Mouse (Mus musculus) kidney, embryonic 14.5 days (tissue): ENCODE data around the gene Pot1a. TPM values are rescaled to one million over a fixed set of nuclear protein-coding genes. Genes with fewer than 3 reads are reported as not detected.

ENCODE experiments used
- ATAC-seq: fragments of 200-750 bp; cut with Nextera tagmentation; 2 replicates; pipeline ENCODE4 v1.8.0; 2017; ENCODE audit warnings: moderate number of reproducible peaks, mild to moderate bottlenecking, moderate TSS enrichment, moderate library complexity; ENCODE audit not compliant: low FRiP score, low TSS enrichment
- H3K27ac ChIP-seq: fragments of 300-500 bp; sonication (generic); 2 replicates; pipeline ENCODE4 v1.5.1; 2014; ENCODE audit warnings: low read depth, mild to moderate bottlenecking, low read length, moderate library complexity, mixed read lengths
- H3K27me3 ChIP-seq: fragments of 300-500 bp; sonication (generic); 2 replicates; pipeline ENCODE4 v1.6.1; 2014; ENCODE audit warnings: mild to moderate bottlenecking, low read length; ENCODE audit not compliant: control insufficient read depth, insufficient read depth
- H3K36me3 ChIP-seq: fragments of 300-500 bp; sonication (generic); 2 replicates; pipeline ENCODE4 v1.6.1; 2014; ENCODE audit warnings: low read length, mixed read lengths; ENCODE audit not compliant: control insufficient read depth, insufficient read depth
- H3K4me1 ChIP-seq: fragments of 300-500 bp; sonication (generic); 2 replicates; pipeline ENCODE4 v1.6.1; 2014; ENCODE audit warnings: low read length, mixed read lengths; ENCODE audit not compliant: control insufficient read depth, insufficient read depth
- H3K4me2 ChIP-seq: fragments of 300-500 bp; sonication (generic); replicated peaks from 2 replicates; pipeline ENCODE4 v1.6.1; 2014; ENCODE audit warnings: low read depth, mild to moderate bottlenecking, low read length
- H3K4me3 ChIP-seq: fragments of 300-500 bp; sonication (generic); 2 replicates; pipeline ENCODE4 v1.5.1; 2014; ENCODE audit warnings: mild to moderate bottlenecking, low read length
- H3K9ac ChIP-seq: fragments of 300-500 bp; sonication (generic); 2 replicates; pipeline ENCODE4 v1.6.1; 2014; ENCODE audit warnings: low read depth, mild to moderate bottlenecking, low read length, moderate library complexity
- H3K9me3 ChIP-seq: fragments of 300-500 bp; sonication (generic); 2 replicates; pipeline ENCODE4 v1.6.1; 2016; ENCODE audit warnings: low read length; ENCODE audit not compliant: control insufficient read depth
- WGBS: fragments of 180-500 bp; shearing (Covaris S2); extraction: QIAGEN DNeasy Blood & Tissue Kit; methylation state at CpG from one replicate; pipeline ENCODE4 v1.1.7; 2014; 5-methylcytosine and 5-hydroxymethylcytosine counted together
- polyA plus RNA-seq: library from polyadenylated mRNA; unstranded; fragments of >200 nt; fragmentation: Nextera tagmentation; extraction: Ambion mirVana; gene quantifications from 2 replicates; pipeline ENCODE4 v1.2.1, GENCODE M21; 2014

Gene Pot1a
- polyA plus RNA-seq, 1 experiment from 2014 or later, result 44.7 TPM

- H3K4me2 ChIP-seq, result no peak overlapping the region
- no peak for ATAC-seq
- no peak overlapping the region for H3K4me3 ChIP-seq
- H3K9ac ChIP-seq, result no peak overlapping the region
- no peaks in the 10 kb centered on the region for H3K27me3 ChIP-seq
- H3K36me3 ChIP-seq, result peaks cover 27% of the 10 kb centered on the region
- H3K9me3 ChIP-seq, result no peaks in the 10 kb centered on the region
- H3K4me1 ChIP-seq, result no peaks in the 10 kb centered on the region
- no peak overlapping the region for H3K27ac ChIP-seq
- 88% methylated on average over 1 of the region's 1 CpGs for WGBS
Observed at GRCm38 (mm10) chr6:25752651-25753050, 56.4 kb downstream of the Pot1a start.

- no peak overlapping the region for H3K27ac ChIP-seq
- no peak overlapping the region for H3K4me3 ChIP-seq
- no peaks in the 10 kb centered on the region for H3K9me3 ChIP-seq
- no peak overlapping the region for H3K4me2 ChIP-seq
- H3K27me3 ChIP-seq, result no peaks in the 10 kb centered on the region
- no peaks in the 10 kb centered on the region for H3K4me1 ChIP-seq
- no peaks in the 10 kb centered on the region for H3K36me3 ChIP-seq
- ATAC-seq, result no peak
- no peak overlapping the region for H3K9ac ChIP-seq
Observed at GRCm38 (mm10) chr6:25736533-25736932, 72.5 kb downstream of the Pot1a start.

- Histone ChIP-seq H3K4me1 (no peaks in the 10 kb centered on the region), H3K9ac (no peak overlapping the region), H3K4me2 (no peak overlapping the region), H3K27me3 (no peaks in the 10 kb centered on the region), H3K36me3 (no peaks in the 10 kb centered on the region), H3K4me3 (no peak overlapping the region), H3K27ac (no peak overlapping the region), H3K9me3 (no peaks in the 10 kb centered on the region)
- no peak for ATAC-seq
- 72% methylated on average over 1 of the region's 1 CpGs for WGBS
Observed at GRCm38 (mm10) chr6:25726560-25726959, 82.5 kb downstream of the Pot1a start.

- Histone ChIP-seq H3K9me3 (no peaks in the 10 kb centered on the region), H3K36me3 (no peaks in the 10 kb centered on the region), H3K4me2 (no peak overlapping the region), H3K4me3 (no peak overlapping the region), H3K9ac (no peak overlapping the region), H3K27ac (no peak overlapping the region), H3K27me3 (no peaks in the 10 kb centered on the region), H3K4me1 (no peaks in the 10 kb centered on the region)
- ATAC-seq, result no peak
- WGBS, result 3% methylated on average over 2 of the region's 2 CpGs
Observed at GRCm38 (mm10) chr6:25710601-25711000, 98.4 kb downstream of the Pot1a start.

DNA sequence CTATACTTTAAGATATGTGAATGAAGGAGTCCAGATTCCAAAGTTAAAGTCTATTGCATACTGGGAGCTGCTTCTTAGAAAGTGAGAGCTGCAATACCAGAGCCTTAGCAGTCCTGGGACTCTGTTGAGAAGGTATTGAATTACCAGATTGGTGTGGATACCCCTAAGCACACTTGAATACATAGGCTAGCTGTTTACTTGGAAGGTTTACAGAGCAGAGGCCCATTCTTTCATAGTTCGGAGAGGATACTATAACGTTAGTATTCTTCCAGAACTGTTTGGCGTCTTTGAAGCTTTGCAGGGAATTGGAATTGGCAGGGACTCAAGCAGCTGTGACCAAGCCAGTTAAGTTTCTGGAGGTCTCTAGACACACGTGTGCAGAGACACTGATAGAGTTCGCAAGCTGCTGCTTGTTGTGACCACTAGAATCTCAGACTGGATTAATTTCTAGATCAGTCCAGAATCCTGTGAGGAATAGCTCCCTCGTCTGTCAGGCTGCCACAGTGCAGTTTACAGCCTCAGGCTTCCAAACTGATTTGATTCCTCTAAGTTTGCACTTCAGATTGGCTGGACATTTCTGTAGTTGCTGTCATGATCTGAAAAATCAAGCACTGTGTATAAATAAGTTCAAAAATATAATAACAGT, 99.7 kb downstream of the Pot1a start:
- no peaks in the 10 kb centered on the region for H3K36me3 ChIP-seq
- H3K4me3 ChIP-seq, result no peak overlapping the region
- 53% methylated on average over 6 of the region's 6 CpGs for WGBS
- ATAC-seq, result 0 out of 2 replicates have a peak, but pooled peaks have one; percentile 60
- no peak overlapping the region for H3K4me2 ChIP-seq
- no peaks in the 10 kb centered on the region for H3K4me1 ChIP-seq
- H3K9ac ChIP-seq, result no peak overlapping the region
- H3K27ac ChIP-seq, result no peak overlapping the region
- H3K27me3 ChIP-seq, result no peaks in the 10 kb centered on the region
- H3K9me3 ChIP-seq, result no peaks in the 10 kb centered on the region

GRCm38 (mm10) chr6:25699956-25700355, 109.1 kb downstream of the Pot1a start:
- no peaks in the 10 kb centered on the region for H3K9me3 ChIP-seq
- ATAC-seq, result no peak
- no peak overlapping the region for H3K9ac ChIP-seq
- no peak overlapping the region for H3K4me3 ChIP-seq
- no peaks in the 10 kb centered on the region for H3K4me1 ChIP-seq
- no peaks in the 10 kb centered on the region for H3K27me3 ChIP-seq
- no peak overlapping the region for H3K4me2 ChIP-seq
- H3K27ac ChIP-seq, result no peak overlapping the region
- H3K36me3 ChIP-seq, result no peaks in the 10 kb centered on the region
- 50% methylated on average over 2 of the region's 2 CpGs for WGBS

Other genes starting within 250 kb of the Pot1a start
- gene Gpr37, start 118.5 kb downstream of the Pot1a start, polyA plus RNA-seq, result 0.09 and 0.20 TPM in 2 replicates